Mouse (Mus musculus): ENCODE data around the gene Dlx4. TPM values are rescaled to one million over a fixed set of nuclear protein-coding genes. Genes with fewer than 3 reads are reported as not detected.

The Dlx4 gene
- polyA plus RNA-seq, 1 experiment from 2014 or later, result not detected

DNA sequence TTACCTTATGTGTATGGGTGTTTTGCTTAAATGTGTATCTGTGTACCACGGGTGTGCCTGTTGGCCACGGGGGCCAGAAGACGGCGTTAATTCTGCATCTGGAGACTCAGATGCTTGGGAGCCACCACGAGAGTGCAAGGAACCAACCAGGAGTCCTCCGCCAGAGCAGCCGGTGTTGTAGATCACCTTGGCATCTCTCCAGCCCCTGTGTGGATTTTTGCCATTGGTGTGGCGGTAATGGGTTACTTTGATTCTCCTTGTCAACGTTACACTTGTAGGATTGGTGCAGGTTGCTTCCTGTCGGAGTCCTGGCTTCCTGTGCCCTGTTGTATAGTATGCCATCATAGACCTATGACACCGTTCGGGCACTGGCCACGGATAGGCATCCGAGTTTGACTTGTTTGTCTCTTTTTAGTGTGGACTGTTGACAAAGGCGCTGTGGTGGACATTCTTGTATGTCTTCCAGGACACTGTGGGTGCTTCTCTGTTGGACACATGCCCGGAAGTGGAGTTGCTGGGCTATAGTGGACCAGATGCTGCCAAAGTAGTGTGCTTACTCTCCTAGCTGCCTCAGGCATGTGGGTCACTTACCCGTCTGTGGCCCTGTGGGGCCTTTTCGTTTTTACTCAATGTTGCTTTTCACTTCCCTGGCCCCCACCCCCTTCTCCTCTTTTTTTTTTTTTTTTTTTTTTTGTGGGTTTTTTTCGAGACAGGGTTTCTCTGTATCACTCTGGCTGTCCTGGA is 43.7 kb downstream of the Dlx4 start:
- Histone ChIP-seq H3K4me2 (ENCODE audit: low read length) (no peak overlapping the region), H3K4me3 (ENCODE audit: low read depth, low read length) (no peak overlapping the region), H3K27ac (ENCODE audit: low read depth) (no peak overlapping the region), H3K9me3 (ENCODE audit: control insufficient read depth, low read length) (no peaks in the 10 kb centered on the region), H3K36me3 (ENCODE audit: control insufficient read depth, insufficient read depth, low read length) (no peaks in the 10 kb centered on the region), H3K4me1 (replicated peaks; ENCODE audit: control insufficient read depth, insufficient read depth, low read length) (peaks cover 36% of the 10 kb centered on the region), H3K9ac (ENCODE audit: low read length) (no peak overlapping the region), H3K27me3 (replicated peaks; ENCODE audit: control insufficient read depth, insufficient read depth, low read length) (no peaks in the 10 kb centered on the region)
- ATAC-seq (replicated peaks; ENCODE audit: low FRiP score, low TSS enrichment, low read depth) (no peak), DNase-seq (ENCODE audit: low spot score) (no peak)
- WGBS, result 91% methylated on average over 19 of the region's 19 CpGs

DNA sequence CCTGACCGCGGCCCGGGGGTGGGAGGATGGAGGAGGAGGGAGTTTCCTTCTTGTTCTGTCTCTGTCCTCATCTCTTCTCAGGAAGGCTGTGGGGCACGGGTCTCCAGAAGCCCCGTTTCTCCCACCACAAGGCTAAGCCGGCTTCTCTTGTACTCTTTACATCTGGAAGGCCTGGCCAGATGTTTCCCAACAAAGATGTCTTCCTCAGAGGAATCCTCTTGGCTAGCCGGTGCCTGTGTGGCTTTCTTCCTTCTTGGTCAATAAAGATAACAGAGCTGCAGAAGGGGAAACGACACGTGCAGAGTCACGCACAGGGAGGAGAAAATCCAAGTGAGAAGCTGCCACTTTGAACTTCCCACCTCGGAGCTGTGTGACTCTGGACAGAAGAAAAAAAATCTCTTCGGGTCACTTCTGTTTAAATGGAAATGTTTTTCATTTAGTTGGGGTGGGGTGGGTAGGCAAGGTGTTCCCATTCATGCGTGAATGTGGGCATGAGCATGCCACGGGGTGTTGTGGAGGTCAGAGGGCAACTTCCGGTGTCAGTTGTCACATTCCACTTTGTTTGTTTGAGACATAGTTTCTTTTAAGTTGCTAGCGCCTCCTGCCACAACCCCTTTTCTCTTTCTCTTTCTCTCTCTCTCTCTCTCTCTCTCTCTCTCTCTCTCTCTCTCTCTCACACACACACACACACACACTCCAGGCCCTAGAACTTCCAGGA is 44.8 kb downstream of the Dlx4 start:
- no peak for ATAC-seq (replicated peaks; ENCODE audit: low FRiP score, low TSS enrichment, low read depth)

DNA sequence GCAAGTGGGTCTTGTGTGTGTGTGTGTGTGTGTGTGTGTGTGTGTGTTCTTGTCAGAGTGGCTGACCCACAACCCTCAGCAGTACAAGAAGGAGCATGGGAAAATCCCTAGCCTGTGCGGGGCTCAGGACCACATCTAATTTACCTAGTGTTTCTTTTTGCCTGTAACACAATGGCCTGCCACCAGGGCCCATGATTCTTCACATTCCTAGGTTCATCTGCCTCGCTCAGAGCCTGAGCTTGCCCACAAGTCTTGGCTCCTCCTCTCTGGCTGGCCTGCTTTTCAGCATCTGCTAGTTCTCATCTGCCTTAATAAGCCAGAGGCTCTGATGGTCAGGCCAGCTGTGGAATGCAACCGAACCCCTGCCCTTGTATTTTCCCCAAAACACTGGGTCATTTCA is 45.7 kb downstream of the Dlx4 start:
- no peak for DNase-seq (ENCODE audit: low spot score)
- no peaks in the 10 kb centered on the region for H3K9me3 ChIP-seq (ENCODE audit: control insufficient read depth, low read length)
- no peak overlapping the region for H3K4me3 ChIP-seq (ENCODE audit: low read depth, low read length)
- H3K27ac ChIP-seq (ENCODE audit: low read depth), result peak overlapping the region; percentile 54; the same call in 1 of the 2 replicates
- H3K9ac ChIP-seq (ENCODE audit: low read length), result no peak overlapping the region
- peaks cover 43% of the 10 kb centered on the region for H3K4me1 ChIP-seq (replicated peaks; ENCODE audit: control insufficient read depth, insufficient read depth, low read length)
- WGBS, result 40% methylated on average over 3 of the region's 3 CpGs
- H3K4me2 ChIP-seq (ENCODE audit: low read length), result no peak overlapping the region
- H3K36me3 ChIP-seq (ENCODE audit: control insufficient read depth, insufficient read depth, low read length), result no peaks in the 10 kb centered on the region
- no peaks in the 10 kb centered on the region for H3K27me3 ChIP-seq (replicated peaks; ENCODE audit: control insufficient read depth, insufficient read depth, low read length)
- no peak; the same call in 1 of the 2 replicates for ATAC-seq (replicated peaks; ENCODE audit: low FRiP score, low TSS enrichment, low read depth)

More for the DNA sequence above, 44.8 kb downstream of the Dlx4 start:
- Histone ChIP-seq H3K27me3 (replicated peaks; ENCODE audit: control insufficient read depth, insufficient read depth, low read length) (no peaks in the 10 kb centered on the region), H3K4me2 (ENCODE audit: low read length) (no peak overlapping the region), H3K9ac (ENCODE audit: low read length) (no peak overlapping the region; the same call in 1 of the 2 replicates), H3K36me3 (ENCODE audit: control insufficient read depth, insufficient read depth, low read length) (no peaks in the 10 kb centered on the region), H3K4me3 (ENCODE audit: low read depth, low read length) (no peak overlapping the region), H3K27ac (ENCODE audit: low read depth) (peak overlapping the region; percentile 54; the same call in 1 of the 2 replicates), H3K9me3 (ENCODE audit: control insufficient read depth, low read length) (no peaks in the 10 kb centered on the region), H3K4me1 (replicated peaks; ENCODE audit: control insufficient read depth, insufficient read depth, low read length) (peaks cover 41% of the 10 kb centered on the region)
- WGBS, result 21% methylated on average over 16 of the region's 16 CpGs
- DNase-seq (ENCODE audit: low spot score), result no peak

DNA sequence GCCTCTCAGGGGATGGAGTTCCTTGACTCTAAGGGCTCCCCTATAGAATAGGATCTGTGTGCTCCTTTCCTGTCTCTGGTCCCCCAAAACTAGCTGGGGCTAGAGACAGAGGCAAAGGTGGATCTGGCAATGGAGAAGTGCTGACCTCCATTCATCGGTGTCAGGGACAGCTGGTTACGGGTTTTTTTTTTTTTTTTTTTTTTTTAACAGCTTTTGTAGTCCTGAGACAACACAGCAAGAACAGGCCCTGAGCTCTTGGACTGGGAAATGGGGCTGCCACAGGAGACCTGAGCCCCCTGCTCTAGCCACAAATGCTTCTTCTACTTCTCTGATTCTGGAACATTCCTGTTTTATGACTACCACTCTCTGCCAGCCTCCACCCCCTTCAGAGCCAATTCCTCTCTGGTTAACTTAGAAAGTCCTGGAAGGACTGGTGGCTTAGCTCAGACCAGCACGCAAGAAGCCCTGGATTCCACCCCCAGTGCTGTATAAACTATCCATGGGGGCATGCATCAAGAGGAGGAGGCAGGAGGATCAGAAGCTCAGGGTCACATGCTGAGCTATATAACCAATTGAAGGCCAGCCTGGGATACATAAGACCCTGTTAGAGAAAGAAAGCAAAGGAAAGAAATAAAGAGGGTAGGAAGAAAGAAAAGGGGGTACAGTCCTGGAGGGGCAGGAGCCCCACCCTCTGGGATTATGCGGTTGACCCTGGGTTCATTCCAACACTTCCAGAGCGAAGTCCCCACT is 47.5 kb downstream of the Dlx4 start:
- Histone ChIP-seq H3K27ac (ENCODE audit: low read depth) (peak overlapping the region; percentile 38; the same call in 1 of the 2 replicates), H3K4me1 (replicated peaks; ENCODE audit: control insufficient read depth, insufficient read depth, low read length) (peaks cover 29% of the 10 kb centered on the region), H3K9me3 (ENCODE audit: control insufficient read depth, low read length) (no peaks in the 10 kb centered on the region)

DNA sequence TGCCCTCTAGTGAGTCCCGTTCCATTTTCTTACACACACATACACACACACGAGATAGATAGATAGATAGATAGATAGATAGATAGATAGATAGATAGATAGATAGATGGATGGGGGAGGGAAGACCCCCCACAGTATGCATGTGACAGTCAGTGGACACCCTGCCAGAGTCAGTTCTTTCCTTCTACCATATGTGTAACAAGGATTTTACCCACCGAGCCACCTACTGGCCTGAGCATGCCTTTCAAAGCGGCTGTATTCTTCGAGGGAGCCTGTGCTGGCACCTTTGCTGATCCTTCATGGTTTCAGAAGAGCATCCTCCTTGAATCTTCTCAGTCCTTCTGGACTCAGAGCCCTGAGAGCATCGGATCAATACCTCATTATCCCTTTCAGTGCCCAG is 48.2 kb downstream of the Dlx4 start:
- Histone ChIP-seq H3K27me3 (replicated peaks; ENCODE audit: control insufficient read depth, insufficient read depth, low read length) (no peaks in the 10 kb centered on the region), H3K4me3 (ENCODE audit: low read depth, low read length) (no peak overlapping the region), H3K4me2 (ENCODE audit: low read length) (no peak overlapping the region), H3K9ac (ENCODE audit: low read length) (no peak overlapping the region), H3K9me3 (ENCODE audit: control insufficient read depth, low read length) (no peaks in the 10 kb centered on the region), H3K27ac (ENCODE audit: low read depth) (peak overlapping the region; percentile 60; the same call in 1 of the 2 replicates), H3K4me1 (replicated peaks; ENCODE audit: control insufficient read depth, insufficient read depth, low read length) (peaks cover 29% of the 10 kb centered on the region), H3K36me3 (ENCODE audit: control insufficient read depth, insufficient read depth, low read length) (no peaks in the 10 kb centered on the region)
- WGBS, result 67% methylated on average over 6 of the region's 6 CpGs
- ATAC-seq (replicated peaks; ENCODE audit: low FRiP score, low TSS enrichment, low read depth), result no peak
- DNase-seq (ENCODE audit: low spot score), result no peak

More for the DNA sequence above, 47.5 kb downstream of the Dlx4 start:
- Histone ChIP-seq H3K27me3 (replicated peaks; ENCODE audit: control insufficient read depth, insufficient read depth, low read length) (no peaks in the 10 kb centered on the region), H3K9ac (ENCODE audit: low read length) (no peak overlapping the region), H3K36me3 (ENCODE audit: control insufficient read depth, insufficient read depth, low read length) (no peaks in the 10 kb centered on the region), H3K4me2 (ENCODE audit: low read length) (no peak overlapping the region), H3K4me3 (ENCODE audit: low read depth, low read length) (no peak overlapping the region)
- no peak for DNase-seq (ENCODE audit: low spot score)
- no peak for ATAC-seq (replicated peaks; ENCODE audit: low FRiP score, low TSS enrichment, low read depth)
- 72% methylated on average over 5 of the region's 5 CpGs for WGBS

DNA sequence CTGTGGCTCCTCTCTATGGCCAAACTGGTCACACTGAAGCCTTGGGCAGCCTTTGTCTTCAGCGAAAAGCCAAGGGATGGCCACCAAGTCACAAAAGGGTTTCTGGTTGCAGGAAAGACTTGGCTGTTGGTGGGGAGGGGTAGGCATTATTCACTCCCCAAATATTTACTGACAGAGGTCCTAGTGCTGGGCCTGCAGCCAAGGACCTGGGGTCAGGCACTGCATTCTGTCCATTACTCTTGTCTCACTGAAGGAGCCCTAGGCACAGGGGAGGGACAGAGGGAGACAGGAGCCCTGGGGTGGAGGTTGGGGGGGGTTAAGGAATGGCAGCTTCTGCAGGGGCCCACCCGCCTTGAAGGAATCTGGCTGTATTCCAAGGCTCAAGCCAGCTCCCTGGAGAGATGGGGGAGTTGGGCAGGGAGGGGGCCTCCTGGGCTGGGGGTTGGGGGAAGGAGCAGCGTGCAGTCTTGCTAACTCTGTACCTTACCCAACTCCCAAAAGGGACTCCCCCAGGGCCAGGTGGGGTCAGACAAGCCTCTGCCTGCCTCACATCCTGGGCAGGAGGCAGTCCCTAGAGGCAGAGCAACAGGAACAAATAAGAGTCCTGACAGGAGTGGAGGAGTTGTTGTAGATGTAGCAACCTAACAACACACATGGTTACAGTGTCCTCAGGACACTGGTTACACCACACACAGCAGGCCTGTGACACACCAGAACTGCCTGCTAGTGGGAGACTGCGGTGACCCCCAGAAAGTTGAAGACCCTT is 49.3 kb downstream of the Dlx4 start:
- H3K9ac ChIP-seq (ENCODE audit: low read length), result no peak overlapping the region
- 23% methylated on average over 4 of the region's 4 CpGs for WGBS
- peaks cover 29% of the 10 kb centered on the region for H3K4me1 ChIP-seq (replicated peaks; ENCODE audit: control insufficient read depth, insufficient read depth, low read length)

DNA sequence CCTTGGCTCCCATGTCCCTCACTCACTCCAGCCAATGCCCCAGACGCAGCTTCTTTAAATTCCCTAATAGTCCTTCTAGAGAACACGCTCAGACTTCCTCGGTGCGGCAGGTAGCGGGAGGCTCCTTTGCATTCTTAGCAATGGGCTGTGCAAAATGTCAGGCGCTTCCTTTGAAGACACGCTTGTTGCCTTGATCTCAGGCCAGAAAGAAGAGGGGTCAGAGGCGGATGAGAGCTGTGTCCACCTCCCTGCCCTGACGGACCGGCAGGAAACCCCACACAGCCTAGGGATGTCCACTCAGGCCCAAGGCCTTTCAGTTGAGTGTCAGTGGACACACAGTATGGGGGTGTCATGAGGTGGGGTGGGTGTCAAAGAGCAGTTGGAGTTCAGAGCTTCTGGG is 50.5 kb downstream of the Dlx4 start:
- no peak overlapping the region for H3K4me2 ChIP-seq (ENCODE audit: low read length)
- no peaks in the 10 kb centered on the region for H3K27me3 ChIP-seq (replicated peaks; ENCODE audit: control insufficient read depth, insufficient read depth, low read length)
- H3K9me3 ChIP-seq (ENCODE audit: control insufficient read depth, low read length), result no peaks in the 10 kb centered on the region
- H3K27ac ChIP-seq (ENCODE audit: low read depth), result peak overlapping the region; percentile 11; the same call in 1 of the 2 replicates
- no peak overlapping the region for H3K4me3 ChIP-seq (ENCODE audit: low read depth, low read length)
- H3K36me3 ChIP-seq (ENCODE audit: control insufficient read depth, insufficient read depth, low read length), result no peaks in the 10 kb centered on the region
- DNase-seq (ENCODE audit: low spot score) (no peak), ATAC-seq (replicated peaks; ENCODE audit: low FRiP score, low TSS enrichment, low read depth) (no peak)
- peaks cover 23% of the 10 kb centered on the region for H3K4me1 ChIP-seq (replicated peaks; ENCODE audit: control insufficient read depth, insufficient read depth, low read length)
- no peak overlapping the region for H3K9ac ChIP-seq (ENCODE audit: low read length)
- WGBS, result 73% methylated on average over 10 of the region's 10 CpGs

More for the DNA sequence above, 49.3 kb downstream of the Dlx4 start:
- ATAC-seq (replicated peaks; ENCODE audit: low FRiP score, low TSS enrichment, low read depth), result peak; percentile 63
- no peak overlapping the region for H3K4me2 ChIP-seq (ENCODE audit: low read length)
- H3K27ac ChIP-seq (ENCODE audit: low read depth), result peak overlapping the region; percentile 60
- H3K9me3 ChIP-seq (ENCODE audit: control insufficient read depth, low read length), result no peaks in the 10 kb centered on the region
- H3K27me3 ChIP-seq (replicated peaks; ENCODE audit: control insufficient read depth, insufficient read depth, low read length), result no peaks in the 10 kb centered on the region
- no peak for DNase-seq (ENCODE audit: low spot score)
- no peaks in the 10 kb centered on the region for H3K36me3 ChIP-seq (ENCODE audit: control insufficient read depth, insufficient read depth, low read length)
- no peak overlapping the region for H3K4me3 ChIP-seq (ENCODE audit: low read depth, low read length)

DNA sequence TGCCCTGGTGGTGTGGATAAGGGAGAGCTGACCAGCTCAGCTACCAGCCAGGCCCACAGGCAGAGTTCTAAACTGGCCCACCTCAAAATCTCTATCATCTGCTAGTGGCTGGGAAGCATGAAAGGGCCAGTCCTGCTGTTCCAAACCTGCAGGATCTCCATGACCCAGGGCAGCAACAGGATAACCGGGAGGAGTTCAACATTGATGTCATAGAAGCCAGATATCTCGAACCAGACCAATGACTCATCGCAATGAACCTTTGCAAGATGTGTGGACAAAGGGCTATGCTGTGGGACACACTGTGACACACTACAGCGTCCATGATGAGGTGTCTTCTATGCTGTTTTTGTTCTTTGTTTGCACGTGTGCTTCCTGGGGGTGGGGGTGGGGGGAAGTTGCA is 53.0 kb downstream of the Dlx4 start:
- H3K36me3 ChIP-seq (ENCODE audit: control insufficient read depth, insufficient read depth, low read length), result no peaks in the 10 kb centered on the region
- H3K9ac ChIP-seq (ENCODE audit: low read length), result no peak overlapping the region
- ATAC-seq (replicated peaks; ENCODE audit: low FRiP score, low TSS enrichment, low read depth), result no peak
- no peak overlapping the region for H3K4me3 ChIP-seq (ENCODE audit: low read depth, low read length)
- no peaks in the 10 kb centered on the region for H3K9me3 ChIP-seq (ENCODE audit: control insufficient read depth, low read length)
- WGBS, result 72% methylated on average over 5 of the region's 5 CpGs
- no peaks in the 10 kb centered on the region for H3K27me3 ChIP-seq (replicated peaks; ENCODE audit: control insufficient read depth, insufficient read depth, low read length)
- no peak overlapping the region for H3K27ac ChIP-seq (ENCODE audit: low read depth)
- DNase-seq (ENCODE audit: low spot score), result no peak
- H3K4me1 ChIP-seq (replicated peaks; ENCODE audit: control insufficient read depth, insufficient read depth, low read length), result peaks cover 15% of the 10 kb centered on the region
- H3K4me2 ChIP-seq (ENCODE audit: low read length), result no peak overlapping the region

All from intestine, embryonic 14.5 days (tissue).